Mouse (Mus musculus) stomach, postnatal 0 days (tissue): ENCODE measurements around the gene Rph3a.

Experiments
- CTCF ChIP-seq: IDR thresholded peaks from 2 replicates; pipeline ENCODE4 v1.5.1; 2016; ENCODE audit warnings: antibody characterized with exemption, low read depth, mild to moderate bottlenecking, moderate library complexity
- EP300 ChIP-seq: optimal IDR thresholded peaks from 2 replicates; pipeline ENCODE3; 2016; ENCODE audit warnings: antibody characterized with exemption

GRCm38 (mm10) chr5:120937841-120938240 lies 72.1 kb downstream of the Rph3a start:
- TF ChIP-seq CTCF = no peak
- no peak for TF ChIP-seq EP300
